Mouse (Mus musculus) liver, embryonic 11.5 days (tissue): ENCODE measurements around the gene Ago1. TPM values are rescaled to one million over a fixed set of nuclear protein-coding genes. Genes with fewer than 3 reads are reported as not detected.

Experiments
- ATAC-seq: fragments of 200-750 bp; cut with Nextera tagmentation; replicated peaks from 2 replicates; pipeline ENCODE4 v1.8.0; 2017; ENCODE audit warnings: moderate number of reproducible peaks, mild to moderate bottlenecking, moderate TSS enrichment, moderate library complexity; ENCODE audit not compliant: low FRiP score
- DNase-seq: peaks from one replicate; pipeline ENCODE4 v3.0.0-alpha.2; 2017; ENCODE audit warnings: low spot score
- H3K27ac ChIP-seq: fragments of 300-500 bp; sonication (generic); 2 replicates; pipeline ENCODE4 v1.5.1; 2014; ENCODE audit warnings: mild to moderate bottlenecking, low read depth, low read length, control low read depth
- H3K27me3 ChIP-seq: fragments of 300-500 bp; sonication (generic); replicated peaks from 2 replicates; pipeline ENCODE4 v1.6.1; 2014; ENCODE audit warnings: low read length, mixed read lengths; ENCODE audit not compliant: control insufficient read depth, insufficient read depth
- H3K36me3 ChIP-seq: fragments of 300-500 bp; sonication (generic); 2 replicates; pipeline ENCODE4 v1.6.1; 2014; ENCODE audit warnings: mild to moderate bottlenecking, low read length, moderate library complexity, mixed read lengths; ENCODE audit not compliant: control insufficient read depth, insufficient read depth
- H3K4me1 ChIP-seq: fragments of 300-500 bp; sonication (generic); replicated peaks from 2 replicates; pipeline ENCODE4 v1.6.1; 2014; ENCODE audit warnings: low read length, mixed read lengths; ENCODE audit not compliant: control insufficient read depth, insufficient read depth
- H3K4me2 ChIP-seq: fragments of 300-500 bp; sonication (generic); 2 replicates; pipeline ENCODE4 v1.6.1; 2014; ENCODE audit warnings: mild to moderate bottlenecking, control low read depth, moderate library complexity
- H3K4me3 ChIP-seq: fragments of 300-500 bp; sonication (generic); 2 replicates; pipeline ENCODE4 v1.5.1; 2014; ENCODE audit warnings: low read depth, low read length, control low read depth
- H3K9ac ChIP-seq: fragments of 300-500 bp; sonication (generic); 2 replicates; pipeline ENCODE4 v1.6.1; 2014; ENCODE audit warnings: low read depth, low read length, control low read depth
- H3K9me3 ChIP-seq: fragments of 300-500 bp; sonication (generic); 2 replicates; pipeline ENCODE4 v1.6.1; 2016; ENCODE audit warnings: low read length, inconsistent platforms, mixed read lengths; ENCODE audit not compliant: control insufficient read depth
- WGBS: fragments of 180-500 bp; shearing (Covaris S2); extraction: QIAGEN DNeasy Blood & Tissue Kit; methylation state at CpG from one replicate; pipeline ENCODE4 v1.1.7; 2014; 5-methylcytosine and 5-hydroxymethylcytosine counted together
- polyA plus RNA-seq: library from polyadenylated mRNA; unstranded; fragments of >200 nt; fragmentation: Nextera tagmentation; extraction: Ambion mirVana; gene quantifications from 2 replicates; pipeline ENCODE4 v1.2.1, GENCODE M21; 2014

Ago1 gene
- polyA plus RNA-seq, 1 experiment from 2014 or later, result 4.9 TPM

GRCm38 (mm10) chr4:126412526-126412925 lies 55.9 kb downstream of the Ago1 start:
- no peaks in the 10 kb centered on the region for H3K9me3 ChIP-seq
- no peaks in the 10 kb centered on the region for H3K4me1 ChIP-seq
- WGBS, result 87% methylated on average over 3 of the region's 3 CpGs
- DNase-seq (no peak), ATAC-seq (no peak)
- H3K27ac ChIP-seq, result no peak overlapping the region
- H3K27me3 ChIP-seq, result no peaks in the 10 kb centered on the region
- no peak overlapping the region for H3K4me2 ChIP-seq
- no peak overlapping the region for H3K4me3 ChIP-seq
- H3K36me3 ChIP-seq, result no peaks in the 10 kb centered on the region
- no peak overlapping the region for H3K9ac ChIP-seq

Other genes starting within 250 kb of the Ago1 start
- gene Map7d1, start 212.2 kb downstream of the Ago1 start, polyA plus RNA-seq, result 26.5 and 28.9 TPM in 2 replicates
- gene Trappc3, start 206.3 kb downstream of the Ago1 start, polyA plus RNA-seq, result 20.6 and 26.8 TPM in 2 replicates
- gene Col8a2, start 181.8 kb downstream of the Ago1 start, polyA plus RNA-seq, result 1.9 and 2.2 TPM in 2 replicates
- gene Adprhl2, start 146.9 kb downstream of the Ago1 start, polyA plus RNA-seq, result 53.5 and 62.2 TPM in 2 replicates
- gene Tekt2, start 142.9 kb downstream of the Ago1 start, polyA plus RNA-seq, result 0.71 and 1.7 TPM in 2 replicates
- gene Ago3, start 39.0 kb downstream of the Ago1 start, polyA plus RNA-seq, result 9.2 and 15.2 TPM in 2 replicates
- 0.29 and 0.30 TPM in 2 replicates for gene Ago4, start 64.9 kb upstream of the Ago1 start, polyA plus RNA-seq
- 43.5 and 51.6 TPM in 2 replicates for gene Clspn, start 88.4 kb upstream of the Ago1 start, polyA plus RNA-seq
- 0.40 and 0.71 TPM in 2 replicates for gene 5730409E04Rik, start 141.2 kb upstream of the Ago1 start, polyA plus RNA-seq
- gene Psmb2, start 209.0 kb upstream of the Ago1 start, polyA plus RNA-seq, result 535 and 555 TPM in 2 replicates